Mouse (Mus musculus) mesoderm, embryonic 11.5 days (tissue): ENCODE results near the gene Ube2a.

Experiments used
- DNase-seq: peaks from one replicate; pipeline ENCODE4 v3.0.0-alpha.2; 2012; ENCODE audit warnings: low read depth, low spot score

The Ube2a gene

DNA sequence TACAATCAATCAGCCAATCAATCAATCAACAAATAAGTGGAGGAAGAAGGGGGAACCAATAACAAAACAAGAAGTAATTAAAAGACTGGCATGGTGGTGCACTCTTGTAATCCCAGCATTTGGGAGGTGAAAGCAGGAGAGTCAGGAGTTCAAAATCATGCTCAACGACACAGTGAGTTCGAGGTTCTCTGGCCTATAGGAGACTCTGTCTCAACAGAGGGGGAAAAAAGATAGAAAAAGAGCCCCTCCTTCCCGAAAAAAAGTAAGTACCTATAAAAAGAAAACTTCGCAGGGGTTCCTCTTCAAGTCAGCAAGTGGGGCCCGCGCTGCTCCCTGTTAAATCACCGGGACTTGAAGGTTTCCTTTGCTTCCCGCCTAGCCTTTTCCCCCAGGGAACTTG lies at the start of gene Ube2a, which contains the start of gene C330007P06Rik:
TSS of gene Ube2a (plus strand) at position 136 of the 400 bp plus-strand sequence.
TSS of gene C330007P06Rik (minus strand) at position 347 of the 400 bp plus-strand sequence.
- no peak for DNase-seq

DNA sequence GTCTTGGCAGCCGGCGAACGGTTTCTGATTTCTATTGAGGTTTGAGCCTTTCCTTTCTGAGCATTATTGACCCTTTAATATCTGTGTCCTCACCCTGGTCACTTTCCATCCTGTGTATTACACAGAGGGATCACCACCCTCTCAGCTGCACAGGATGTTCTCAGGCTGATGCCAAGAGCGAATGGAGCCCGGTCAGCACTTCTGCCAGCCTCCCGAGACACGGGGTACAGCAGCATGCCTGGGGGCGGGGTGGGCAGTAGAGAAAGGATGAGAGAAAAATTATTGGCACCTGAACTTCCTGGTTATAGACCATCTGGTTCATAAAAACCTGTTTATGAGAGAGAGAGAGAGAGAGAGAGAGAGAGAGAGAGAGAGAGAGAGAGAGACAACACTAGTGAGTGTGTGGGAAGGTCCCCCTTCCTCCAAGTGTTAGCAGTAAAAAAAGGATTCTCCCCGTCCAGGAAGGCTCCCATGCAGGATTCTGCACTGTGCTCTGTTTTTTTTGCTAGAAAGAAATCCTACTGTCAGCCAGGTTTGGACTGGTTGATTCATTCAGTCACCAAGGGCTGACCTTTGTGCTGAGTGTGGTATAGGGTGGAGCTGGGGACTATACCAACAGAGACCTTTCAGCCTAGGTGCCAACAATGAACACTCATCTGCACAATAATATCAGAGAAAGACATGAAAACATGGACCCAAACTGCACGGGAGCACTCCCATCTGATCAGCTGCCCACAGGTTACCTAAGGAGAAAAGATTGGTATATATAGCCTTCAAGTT lies 49.6 kb upstream of the Ube2a start:
- no peak for DNase-seq

DNA sequence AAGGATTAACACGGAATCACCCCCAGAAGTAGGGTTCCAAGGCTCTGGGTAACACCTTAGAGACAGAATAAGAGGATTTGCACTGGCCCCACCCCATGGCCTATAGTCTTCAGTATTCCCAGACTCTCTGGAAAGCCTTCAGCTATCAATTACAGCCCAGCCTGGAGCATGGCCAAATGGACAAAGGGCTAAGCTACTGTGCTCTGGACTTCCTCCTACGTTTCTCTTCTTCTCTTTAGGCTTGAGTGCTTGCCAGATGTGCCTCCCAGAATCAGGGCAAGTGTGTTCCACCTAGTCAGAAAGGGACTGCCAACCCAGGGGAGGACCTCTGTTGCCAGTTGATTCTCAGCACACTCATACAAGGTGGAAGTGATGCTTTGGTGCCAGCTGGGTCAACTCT lies 48.7 kb upstream of the Ube2a start:
- no peak for DNase-seq

DNA sequence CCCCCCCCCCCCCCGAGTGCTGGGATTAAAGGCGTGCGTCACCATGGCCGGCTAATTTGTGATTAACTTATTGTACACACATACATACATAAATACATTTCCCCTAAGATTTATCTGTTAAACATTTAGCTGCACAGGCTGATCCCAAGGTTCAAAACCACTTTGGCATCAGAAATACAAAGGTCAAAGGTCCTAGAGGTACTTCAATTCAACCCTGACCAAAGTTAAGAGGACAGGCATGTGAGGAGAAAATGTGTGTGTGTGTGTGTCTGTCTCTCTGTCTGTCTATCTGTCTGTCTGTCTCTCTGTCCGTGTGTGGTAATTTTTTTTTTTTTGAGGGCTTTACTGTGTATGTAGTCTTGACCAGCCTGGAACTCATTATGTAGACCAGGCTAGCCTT lies 46.8 kb upstream of the Ube2a start:
- DNase-seq: no peak

DNA sequence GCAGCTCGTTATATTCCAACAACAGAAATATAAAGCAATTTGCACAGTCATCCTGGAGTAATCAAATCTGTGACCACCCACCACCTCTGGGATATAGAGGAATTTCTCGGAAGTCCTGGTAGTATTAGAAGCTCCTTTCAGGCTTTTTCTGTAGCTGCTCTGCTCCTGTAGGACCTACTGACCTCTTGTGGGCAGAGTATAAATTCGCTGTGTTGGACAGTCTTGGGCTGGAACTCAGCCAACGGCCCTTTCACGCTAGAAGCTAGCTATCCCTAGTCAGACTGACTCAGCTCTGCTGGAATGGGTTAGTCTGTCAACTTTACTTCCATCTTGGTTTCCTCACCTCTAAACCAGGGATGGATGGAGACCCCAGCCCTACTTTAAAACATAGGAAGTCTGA lies 43.4 kb upstream of the Ube2a start:
- DNase-seq: no peak

DNA sequence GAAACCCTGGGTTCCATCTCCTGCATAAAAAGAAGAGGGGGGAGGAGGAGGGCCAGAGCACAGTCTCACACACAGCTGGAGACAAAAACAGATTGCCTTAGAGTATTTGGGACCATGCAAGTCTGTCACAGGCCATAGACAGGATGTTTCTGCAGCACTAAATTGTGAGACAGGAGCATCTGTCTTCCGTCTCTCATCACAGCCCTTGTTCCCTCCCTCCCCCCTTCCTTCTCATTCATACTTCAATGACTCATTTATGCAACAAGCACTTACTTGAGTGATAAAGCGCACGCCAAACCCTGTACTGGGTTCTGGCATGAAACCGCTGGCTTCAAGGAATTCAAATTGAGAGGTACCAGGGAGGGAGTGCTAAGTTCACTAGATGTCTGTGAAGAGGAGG lies 42.1 kb upstream of the Ube2a start:
- DNase-seq: no peak

DNA sequence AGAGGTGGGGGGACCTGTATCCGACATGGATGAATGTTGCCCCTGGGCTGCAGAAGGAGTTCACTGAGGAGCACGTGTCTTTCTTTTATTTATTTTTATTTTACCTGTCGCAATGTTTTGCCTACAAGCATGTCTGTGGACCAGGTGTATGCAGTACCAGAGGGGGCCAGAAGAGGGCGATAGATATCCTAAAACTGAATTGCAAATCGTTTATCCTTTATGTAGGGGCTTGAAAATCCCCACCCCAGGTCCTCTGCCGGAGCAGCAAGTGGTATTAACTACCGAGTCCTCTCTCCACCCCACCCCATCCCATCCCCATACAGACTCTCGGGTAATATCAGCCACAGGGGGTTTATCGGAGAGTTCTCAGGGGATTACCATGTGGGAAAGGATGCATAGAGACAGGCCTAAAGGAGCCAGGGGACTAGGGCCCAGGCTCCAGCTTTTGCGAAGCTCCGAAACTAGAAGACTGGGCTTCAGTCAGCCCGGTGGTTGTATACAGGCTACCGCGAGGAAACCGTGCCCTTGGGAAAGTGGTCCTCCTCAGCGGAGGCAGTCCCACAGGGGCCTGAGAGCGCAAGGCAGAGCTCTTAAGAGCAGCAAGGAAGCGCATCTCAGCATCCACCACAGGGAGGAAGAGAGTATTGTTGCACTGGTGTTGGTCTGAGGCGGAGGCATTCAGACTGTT lies 40.2 kb upstream of the Ube2a start:
- DNase-seq: peak; percentile 75

DNA sequence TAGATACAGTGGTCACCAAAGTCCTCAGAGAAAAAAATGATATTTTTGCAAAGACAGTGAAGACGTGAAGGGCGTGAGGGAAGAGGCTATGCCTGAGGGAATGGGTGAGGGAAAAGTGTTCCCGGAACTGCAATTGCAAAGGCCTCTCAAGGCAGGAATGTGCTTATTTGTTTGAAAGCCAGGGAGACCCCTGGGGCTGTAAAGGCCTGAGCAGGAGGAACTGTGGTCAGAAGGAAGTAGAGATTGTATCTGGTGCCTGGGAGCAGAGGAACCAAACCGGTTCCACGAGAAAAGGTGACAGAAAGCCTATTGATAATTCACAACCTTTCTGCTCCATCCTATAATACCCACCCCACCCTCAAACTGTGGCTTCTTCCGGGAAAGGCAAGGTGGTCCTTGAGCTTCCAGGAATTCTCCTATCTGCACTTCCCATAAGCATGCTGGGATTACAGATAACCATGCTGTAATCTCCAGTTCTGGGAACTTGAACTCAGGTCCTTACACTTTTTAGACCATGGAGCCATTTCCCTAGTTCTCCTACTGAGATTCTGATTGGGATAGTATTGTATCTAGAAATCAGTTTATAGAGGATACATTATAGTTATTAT lies 36.5 kb upstream of the Ube2a start:
- no peak for DNase-seq

DNA sequence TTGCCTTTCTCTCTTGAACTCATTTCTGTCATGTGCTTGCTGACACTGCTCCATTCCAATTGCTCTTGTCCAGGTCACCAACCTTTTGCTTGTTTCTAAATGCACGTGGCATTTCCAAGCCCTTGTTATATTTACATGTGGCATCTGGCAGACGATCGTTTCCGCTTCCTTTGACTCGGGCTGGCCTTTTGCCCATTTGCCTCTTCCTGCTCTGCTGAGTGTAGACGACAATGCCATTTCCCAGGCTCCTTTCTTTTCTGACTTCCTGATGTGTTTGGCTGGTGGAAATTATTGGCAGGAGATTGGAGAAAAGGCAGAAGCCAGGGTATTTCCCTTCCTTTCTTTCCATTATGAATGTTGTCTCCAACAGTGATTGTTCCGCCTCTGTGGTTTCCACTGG lies 34.3 kb upstream of the Ube2a start:
- no peak for DNase-seq

DNA sequence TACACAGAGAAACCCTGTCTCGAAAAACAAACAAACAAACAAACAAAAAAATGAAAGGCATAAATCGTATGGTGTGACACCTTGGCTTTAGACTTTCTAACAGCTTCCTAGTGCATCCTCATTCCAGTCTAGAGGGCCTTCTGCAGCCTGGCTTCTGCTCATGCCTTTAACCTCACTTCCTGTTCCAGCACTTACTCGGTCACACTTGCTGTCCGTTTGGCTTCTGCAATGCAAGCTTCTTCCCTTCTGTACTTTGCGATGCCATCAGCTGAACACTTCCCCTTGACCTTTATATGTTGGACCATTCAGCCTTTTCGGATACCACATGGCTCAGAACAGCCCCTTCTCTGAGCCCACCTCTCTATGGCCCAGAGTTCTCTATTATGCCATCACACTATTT lies 32.0 kb upstream of the Ube2a start:
- no peak for DNase-seq

DNA sequence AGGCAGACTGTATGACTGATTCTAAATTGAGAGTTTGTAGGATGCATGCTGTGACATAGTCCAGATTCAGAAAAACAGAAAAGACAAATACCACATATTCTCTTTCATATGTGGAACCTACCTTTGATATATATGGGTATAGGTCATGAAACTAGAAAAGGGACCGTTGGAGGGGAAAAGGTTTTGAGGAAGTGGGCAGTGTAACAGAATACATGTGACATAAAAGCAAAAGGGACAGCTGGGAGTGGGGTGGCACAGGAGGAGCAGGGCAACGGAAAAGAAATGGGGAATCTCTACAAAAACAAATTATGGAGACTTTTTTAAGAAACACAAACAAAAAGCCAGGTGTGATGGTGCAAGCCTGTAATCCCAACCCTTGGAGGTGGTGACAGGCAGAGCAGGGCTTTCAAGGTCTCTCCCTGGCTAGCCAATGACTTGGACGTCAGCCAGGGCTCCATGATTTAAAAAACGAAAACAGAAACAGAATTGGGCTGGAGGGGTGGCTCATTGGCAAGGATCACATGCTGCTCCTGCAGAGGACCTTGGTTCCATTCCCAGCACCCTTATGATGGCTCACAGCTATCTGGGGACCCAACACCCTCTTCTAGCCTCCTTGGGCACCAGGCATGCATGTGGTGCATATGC lies 30.2 kb upstream of the Ube2a start:
- no peak for DNase-seq

DNA sequence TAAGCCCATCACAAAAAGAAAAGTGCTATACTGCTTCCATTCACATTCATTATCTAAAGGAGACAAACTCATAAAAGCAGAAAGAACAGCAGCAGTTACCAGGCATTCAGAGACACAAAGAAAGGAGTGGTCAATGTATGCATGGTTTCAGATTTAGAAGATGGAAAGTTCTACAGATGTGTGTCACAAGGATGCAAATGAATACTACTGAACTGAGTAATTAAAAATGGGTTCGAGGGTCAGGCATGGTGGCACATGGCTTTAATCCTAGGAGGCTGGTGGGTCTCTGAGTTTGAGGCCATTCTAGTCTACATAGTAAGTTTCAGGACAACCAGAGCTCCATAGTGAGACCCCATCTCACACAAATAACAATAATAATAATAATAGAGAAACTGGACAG lies 26.5 kb upstream of the Ube2a start:
- no peak for DNase-seq

DNA sequence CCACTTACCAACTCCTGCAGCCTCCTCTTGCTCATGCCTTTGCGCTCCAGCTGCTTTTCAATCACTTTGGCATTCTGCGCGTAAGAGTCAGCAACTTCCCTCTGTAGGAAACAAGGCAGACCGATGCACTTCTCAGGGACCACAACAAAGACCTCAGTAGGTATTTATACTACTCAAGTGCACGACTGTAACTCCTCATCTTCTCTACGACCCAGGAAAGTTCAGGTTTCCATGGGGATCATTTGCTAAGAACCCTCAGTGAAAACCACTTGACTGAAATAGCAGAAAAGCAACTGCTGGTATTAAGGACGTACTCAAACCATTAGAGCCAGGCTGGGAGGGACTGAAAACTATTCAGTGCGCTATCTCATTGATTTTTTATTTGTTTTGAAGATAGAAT lies 21.1 kb upstream of the Ube2a start:
- no peak for DNase-seq

DNA sequence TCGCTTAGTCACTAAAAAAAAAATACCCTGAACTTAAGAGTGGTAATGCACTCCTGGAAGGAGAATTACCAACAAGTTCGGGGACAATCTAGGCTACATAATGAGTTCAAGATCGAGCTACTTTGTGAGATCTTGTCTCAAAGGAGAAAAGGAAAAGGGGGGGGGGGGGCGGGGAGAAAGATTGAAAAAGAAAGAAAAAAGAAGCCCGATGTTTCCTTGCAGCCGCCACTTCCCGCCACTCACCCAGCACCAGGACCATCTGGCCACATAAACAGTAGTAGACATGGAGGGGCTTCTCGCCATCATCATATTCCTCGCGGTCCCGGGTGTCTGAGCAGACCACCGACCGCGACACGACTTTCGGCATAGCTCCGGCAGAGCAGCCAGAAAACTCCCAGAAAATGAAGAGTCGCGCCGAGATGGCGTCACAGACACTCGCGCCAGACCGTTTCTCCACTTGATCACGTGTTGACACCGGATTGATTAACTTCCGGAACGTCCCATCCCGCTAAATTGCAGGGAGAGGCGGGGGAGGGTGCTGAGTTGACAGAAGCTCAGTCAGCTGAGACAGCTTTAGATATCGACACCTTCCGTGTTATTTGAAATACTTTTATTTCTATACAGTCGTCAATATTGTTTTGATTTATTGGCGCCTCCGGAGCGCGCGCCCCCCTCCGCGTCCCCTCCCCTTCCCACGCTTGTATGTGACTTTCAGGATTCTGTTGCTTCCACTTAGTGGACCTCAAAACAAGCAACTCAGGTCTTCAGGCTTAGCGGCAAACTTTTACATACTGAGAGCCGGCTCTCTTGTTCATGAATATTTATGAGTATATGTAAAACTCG lies 9.7 kb upstream of the Ube2a start:
- DNase-seq: peak; percentile 82

DNA sequence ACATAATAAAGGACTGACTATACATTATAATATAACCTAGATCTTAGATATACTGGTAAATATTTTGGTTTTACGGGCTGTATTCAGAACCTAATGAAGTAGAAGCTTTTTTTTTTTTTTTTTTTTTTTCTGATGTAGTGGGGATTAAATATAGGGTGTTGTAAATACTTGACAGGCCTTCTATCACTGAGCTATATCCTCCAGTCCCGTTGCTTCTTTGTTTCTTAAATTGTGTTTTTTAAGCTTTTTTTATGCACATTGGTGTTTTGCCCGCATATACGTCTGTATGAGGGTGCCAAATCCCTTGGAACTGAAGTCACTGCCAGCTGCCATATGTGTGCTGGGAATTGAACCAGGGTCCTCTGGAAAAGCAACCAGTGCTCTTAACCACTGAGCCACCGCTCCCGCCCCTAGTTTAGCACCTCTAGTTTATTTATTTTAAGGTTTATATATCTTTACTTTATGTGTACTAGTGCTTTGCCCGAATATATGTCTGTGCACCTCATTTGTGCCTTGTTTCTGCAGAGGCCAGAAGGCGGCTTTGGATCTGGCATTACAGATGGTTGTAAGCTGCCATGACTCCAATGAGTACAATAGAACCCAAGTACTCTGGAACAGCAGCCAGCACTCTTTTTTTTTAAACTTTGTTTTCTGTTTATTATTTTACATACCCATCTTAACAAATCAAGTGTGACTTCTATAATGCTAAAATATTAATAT lies 8.9 kb upstream of the Ube2a start:
- no peak for DNase-seq

DNA sequence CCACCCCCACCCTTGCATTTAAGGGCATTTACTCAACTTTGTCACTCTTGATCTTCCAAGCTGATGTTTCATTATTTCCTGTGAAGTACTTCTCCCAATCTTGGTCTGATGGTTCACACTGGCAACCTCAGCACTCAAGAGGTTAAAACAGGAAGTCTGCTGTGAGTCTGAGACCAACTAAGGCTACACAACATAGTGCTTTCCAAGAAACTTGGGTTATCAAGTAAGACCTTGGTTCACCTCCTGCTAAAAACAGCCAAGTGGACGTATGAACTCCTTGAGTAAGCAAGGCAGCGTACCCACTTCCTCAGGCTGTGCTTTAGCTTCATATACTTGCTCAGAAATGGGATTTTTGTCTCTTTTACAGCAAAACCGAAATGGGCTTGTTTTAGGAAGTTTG lies 3.3 kb upstream of the Ube2a start:
- DNase-seq: no peak

DNA sequence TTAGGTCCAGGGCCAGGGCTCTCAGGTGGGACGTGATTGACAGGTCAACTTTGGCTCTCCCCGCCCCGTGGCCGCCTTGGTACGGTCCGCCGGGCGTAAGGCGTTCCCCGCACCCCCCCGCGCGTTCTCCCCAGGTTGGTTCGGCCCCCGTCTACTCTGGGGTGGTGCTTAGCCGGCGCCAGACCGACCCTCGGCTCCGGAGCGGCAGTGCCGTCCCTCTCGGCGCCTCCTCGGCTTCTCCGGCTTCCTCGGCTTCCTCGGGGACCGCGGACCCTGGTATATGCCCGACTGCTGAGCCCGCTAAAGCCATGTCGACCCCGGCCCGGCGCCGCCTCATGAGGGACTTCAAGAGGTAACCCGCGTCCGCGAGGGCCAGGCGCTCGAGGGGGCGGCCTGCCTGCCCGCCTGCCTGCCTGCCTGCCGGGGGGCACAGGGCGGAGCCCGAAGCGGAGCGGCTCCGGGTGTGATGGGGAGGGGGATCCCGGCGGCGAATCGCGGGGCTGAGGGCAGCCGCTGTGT lies 537 bp downstream of the Ube2a start:
- peak; percentile 85 for DNase-seq

DNA sequence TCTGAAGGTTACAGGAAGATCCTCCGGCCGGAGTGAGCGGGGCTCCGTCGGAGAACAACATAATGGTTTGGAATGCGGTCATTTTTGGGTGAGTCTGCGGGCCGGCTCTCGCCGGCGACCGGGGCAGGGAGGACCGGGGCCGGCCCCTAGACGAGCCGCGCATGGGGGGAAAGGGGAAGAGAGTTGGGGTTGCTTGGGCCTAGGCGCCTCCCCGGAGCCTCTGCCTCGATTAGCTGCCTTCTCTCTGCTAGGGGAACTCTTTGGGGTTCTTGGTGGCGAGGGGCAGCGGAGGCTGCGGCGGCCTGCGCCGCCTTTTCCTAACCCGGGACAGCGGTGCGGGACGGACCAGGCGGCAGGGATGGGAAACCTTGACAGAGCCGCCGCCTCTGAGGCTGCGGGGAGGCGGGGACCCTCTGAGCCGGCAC lies 1.0 kb downstream of the Ube2a start:
- DNase-seq: no peak

DNA sequence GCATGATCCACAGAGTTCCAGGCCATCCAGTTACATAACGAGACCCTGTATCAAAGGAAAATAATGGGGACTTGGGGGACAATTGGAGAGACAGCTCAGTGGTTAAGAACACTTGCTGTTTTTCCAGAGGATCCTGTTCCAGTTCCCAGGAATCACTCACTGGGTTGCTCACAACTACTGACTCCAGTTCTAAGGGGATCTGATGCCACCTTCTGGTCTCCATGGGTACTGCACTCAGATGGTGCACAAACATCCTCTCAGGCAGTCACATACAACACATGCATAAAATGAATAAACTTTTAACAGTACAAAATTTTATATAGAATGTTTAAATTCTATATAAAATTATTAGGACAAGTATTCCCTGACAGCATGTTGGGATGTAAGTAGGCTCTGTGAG lies 11.0 kb downstream of the Ube2a start:
- DNase-seq: no peak

DNA sequence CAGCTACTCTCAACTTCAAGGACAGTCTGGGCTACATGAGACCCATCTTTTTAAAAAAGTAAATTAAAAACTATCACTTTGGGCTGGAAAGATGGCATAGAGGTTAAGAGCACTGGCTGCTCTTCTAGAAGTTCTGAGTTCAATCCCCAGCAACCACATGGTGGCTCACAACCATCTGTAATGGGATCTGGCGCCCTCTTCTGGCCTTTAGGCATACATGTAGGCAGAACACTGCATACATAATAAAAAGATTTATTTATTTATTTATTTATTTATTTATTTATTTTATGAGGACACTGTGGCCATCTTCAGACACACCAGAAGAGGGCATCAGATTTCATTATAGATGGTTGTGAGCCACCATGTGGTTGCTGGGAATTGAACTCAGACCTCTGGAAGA lies 25.2 kb downstream of the Ube2a start:
- DNase-seq: peak; percentile 14

DNA sequence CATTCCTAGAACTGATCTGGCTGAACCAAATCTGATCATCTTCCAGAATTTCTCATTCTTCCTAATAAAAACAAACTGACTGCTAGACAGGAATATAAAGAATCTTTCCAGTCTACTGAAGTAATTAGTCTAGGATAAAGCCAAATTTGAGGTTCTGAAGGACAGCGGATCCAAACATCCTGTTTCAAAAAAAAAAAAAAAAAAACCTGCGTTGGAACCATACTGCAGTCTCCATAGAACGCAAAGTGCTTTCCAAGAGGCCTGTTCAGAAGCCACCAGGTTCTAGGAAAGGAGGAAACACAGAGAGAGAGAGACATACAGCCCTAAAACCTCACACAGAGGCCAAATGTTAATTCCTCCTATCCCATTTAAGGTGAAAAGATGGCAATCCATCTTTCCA lies 28.0 kb downstream of the Ube2a start:
- no peak for DNase-seq
